ENCODE assay signal across 9 mouse cellular contexts in genomic region chr5:66798591-66799003, GRCm38 (mm10). TPM values are rescaled to one million over a fixed set of nuclear protein-coding genes. Genes with fewer than 3 reads are reported as not detected.
DNase-seq lines count a peak whose midpoint lies in the region; ATAC-seq lines count a peak whose summit lies in the region.
"Had no signal": no experiment of that assay in that cellular context is flagged by ENCODE, and none has a peak within 500 bp of the region (broad histone marks: within the 10 kb centered on the region; RNA-seq: fewer than 3 reads in every experiment).

No protein-coding gene starts in this region.

- 38% methylated on average over 8 of the region's 8 CpGs for WGBS in heart, embryonic 12.5 days
- WGBS in embryonic facial prominence, embryonic 14.5 days, result 20% methylated on average over 8 of the region's 8 CpGs
- 22% methylated on average over 8 of the region's 8 CpGs for WGBS in midbrain, embryonic 14.5 days

- ATAC-seq in heart, embryonic 12.5 days (ENCODE audit: insufficient number of reproducible peaks, low FRiP score), result no peak
- ATAC-seq in embryonic facial prominence, embryonic 14.5 days (ENCODE audit: low read depth), result peak; percentile 55; the same call in 1 of the 2 replicates
- no peak for ATAC-seq in midbrain, embryonic 14.5 days (ENCODE audit: low FRiP score, low TSS enrichment)

- peak; percentile 36 to 47 for DNase-seq in heart, adult 18-20 months
- DNase-seq in embryonic facial prominence, embryonic 14.5 days (ENCODE audit: low spot score), result no peak
- DNase-seq in kidney, postnatal 25 days, result peak; percentile 37 to 64
- no peak for DNase-seq in midbrain, embryonic 14.5 days
- DNase-seq in thymus, postnatal 25 days, result no peak
- no peak for DNase-seq in MN1 (ENCODE audit: low spot score)
- no peak for DNase-seq in urinary bladder, postnatal 36 days (ENCODE audit: low spot score in 2 of 2)
- DNase-seq: thymus, adult 18-20 months had no signal

- H3K4me2 ChIP-seq in heart, embryonic 12.5 days, result no peak overlapping the region
- H3K4me2 ChIP-seq in embryonic facial prominence, embryonic 14.5 days (ENCODE audit: low read depth, low read length), result no peak overlapping the region
- H3K4me2 ChIP-seq in midbrain, embryonic 14.5 days (ENCODE audit: low read length), result no peak overlapping the region

- H3K4me1 ChIP-seq in heart, embryonic 12.5 days (replicated peaks), result peaks cover 25% of the 10 kb centered on the region
- peaks cover 19% of the 10 kb centered on the region; the same call in 1 of the 2 replicates for H3K4me1 ChIP-seq in embryonic facial prominence, embryonic 14.5 days (ENCODE audit: control insufficient read depth, insufficient read depth, low read length)
- peaks cover 28% of the 10 kb centered on the region for H3K4me1 ChIP-seq in midbrain, embryonic 14.5 days (ENCODE audit: control insufficient read depth, insufficient read depth, low read length)

- no peak overlapping the region for H3K9ac ChIP-seq in heart, embryonic 12.5 days
- H3K9ac ChIP-seq in embryonic facial prominence, embryonic 14.5 days (ENCODE audit: low read depth, low read length), result no peak overlapping the region
- H3K9ac ChIP-seq in midbrain, embryonic 14.5 days (replicated peaks; ENCODE audit: low read length), result no peak overlapping the region

- no peaks in the 10 kb centered on the region for H3K36me3 ChIP-seq in heart, embryonic 12.5 days
- no peaks in the 10 kb centered on the region for H3K36me3 ChIP-seq in embryonic facial prominence, embryonic 14.5 days (ENCODE audit: control insufficient read depth, insufficient read depth, low read length)
- no peaks in the 10 kb centered on the region for H3K36me3 ChIP-seq in midbrain, embryonic 14.5 days (ENCODE audit: control insufficient read depth, insufficient read depth, low read length)

- peaks cover 9% of the 10 kb centered on the region; the same call in 1 of the 2 replicates for H3K27me3 ChIP-seq in heart, embryonic 12.5 days (replicated peaks)
- H3K27me3 ChIP-seq in embryonic facial prominence, embryonic 14.5 days (replicated peaks; ENCODE audit: control insufficient read depth, insufficient read depth, low read length), result no peaks in the 10 kb centered on the region
- no peaks in the 10 kb centered on the region for H3K27me3 ChIP-seq in midbrain, embryonic 14.5 days (ENCODE audit: control insufficient read depth, insufficient read depth, low read length)

- no peaks in the 10 kb centered on the region; the same call in 1 of the 2 replicates for H3K9me3 ChIP-seq in heart, embryonic 12.5 days (replicated peaks)
- no peaks in the 10 kb centered on the region for H3K9me3 ChIP-seq in embryonic facial prominence, embryonic 14.5 days (ENCODE audit: control insufficient read depth, low read length)
- H3K9me3 ChIP-seq in midbrain, embryonic 14.5 days (ENCODE audit: control insufficient read depth, low read length), result no peaks in the 10 kb centered on the region

- H3K4me3 ChIP-seq in heart, embryonic 12.5 days, result no peak overlapping the region
- H3K4me3 ChIP-seq in embryonic facial prominence, embryonic 14.5 days (ENCODE audit: low read depth, low read length), result no peak overlapping the region
- no peak overlapping the region for H3K4me3 ChIP-seq in midbrain, embryonic 14.5 days (replicated peaks; ENCODE audit: low read depth, low read length)

- no peak overlapping the region for H3K27ac ChIP-seq in heart, embryonic 12.5 days (ENCODE audit: poor library complexity, severe bottlenecking)
- H3K27ac ChIP-seq in embryonic facial prominence, embryonic 14.5 days (replicated peaks; ENCODE audit: low read depth, low read length), result peak overlapping the region; percentile 52; the same call in 1 of the 2 replicates
- peak overlapping the region; percentile 58; the same call in 1 of the 2 replicates for H3K27ac ChIP-seq in midbrain, embryonic 14.5 days (replicated peaks; ENCODE audit: low read depth, low read length)

RNA-seq across cellular contexts. Expression of gene Limch1, which starts 53.0 kb away (rescaled TPM):
- 100 to 1,000 TPM; 237 to 240 TPM for total RNA-seq in heart, adult 18-20 months (2021)
- polyA plus RNA-seq in heart, embryonic 12.5 days (2016; fragmentation: Nextera tagmentation; extraction: Ambion mirVana), result 25.0 and 29.1 TPM in 2 replicates
- polyA plus RNA-seq in embryonic facial prominence, embryonic 14.5 days (2014; fragmentation: Nextera tagmentation; extraction: Ambion mirVana), result 70.5 and 71.1 TPM in 2 replicates
- 53.6 and 56.5 TPM in 2 replicates for polyA plus RNA-seq in midbrain, embryonic 14.5 days (2014; fragmentation: Nextera tagmentation; extraction: Ambion mirVana)

Comparison
In these comparisons a context has a peak if more than half of its experiments do, and no peak if none do; other contexts are left out.
1. DNase-seq: peak in heart, adult 18-20 months (2 of 2) and kidney, postnatal 25 days (2 of 2); none in embryonic facial prominence, embryonic 14.5 days (single experiment), midbrain, embryonic 14.5 days (single experiment), thymus, postnatal 25 days (single experiment), MN1 (single experiment) and urinary bladder, postnatal 36 days (0 of 2).